Mouse (Mus musculus) spleen, postnatal 14 days (tissue): ENCODE results near the gene Ipo9.

Source experiments
- DNase-seq, 2 experiments: peaks; one replicate each; pipeline ENCODE4 v3.0.0; 2021 to 2022; ENCODE audit warnings: low spot score in 2 of 2

Gene Ipo9

GRCm38 (mm10) chr1:135429901-135430668, at the start of gene Ipo9:
Ipo9 (minus strand) TSS chr1:135430499.
- DNase-seq, result peak; percentile 76 to 83

GRCm38 (mm10) chr1:135475571-135475895, 45.2 kb upstream of the Ipo9 start:
- DNase-seq, result no peak

- no peak for DNase-seq
These were observed 44.7 kb upstream of the Ipo9 start for GRCm38 (mm10) chr1:135474861-135475570.

GRCm38 (mm10) chr1:135472536-135472935, 42.2 kb upstream of the Ipo9 start:
- DNase-seq, result no peak

- no peak for DNase-seq
These were observed 41.4 kb upstream of the Ipo9 start for GRCm38 (mm10) chr1:135471742-135472141.

GRCm38 (mm10) chr1:135470546-135470945, 40.2 kb upstream of the Ipo9 start:
- no peak for DNase-seq

GRCm38 (mm10) chr1:135467462-135467861, 37.2 kb upstream of the Ipo9 start:
- no peak for DNase-seq

- no peak for DNase-seq
These were observed 36.6 kb upstream of the Ipo9 start for GRCm38 (mm10) chr1:135466935-135467334.

- no peak for DNase-seq
These were observed 35.4 kb upstream of the Ipo9 start for GRCm38 (mm10) chr1:135465734-135466133.

GRCm38 (mm10) chr1:135462736-135463135, 32.4 kb upstream of the Ipo9 start:
- DNase-seq, result no peak

- DNase-seq, result no peak
These were observed 32.0 kb upstream of the Ipo9 start for GRCm38 (mm10) chr1:135462304-135462703.

GRCm38 (mm10) chr1:135461097-135461730, 30.9 kb upstream of the Ipo9 start:
- DNase-seq, result peak in 1 of 2 experiments; percentile 29

GRCm38 (mm10) chr1:135460521-135460920, 30.2 kb upstream of the Ipo9 start:
- DNase-seq, result no peak

- DNase-seq, result no peak
These were observed 27.6 kb upstream of the Ipo9 start for GRCm38 (mm10) chr1:135457860-135458259.

GRCm38 (mm10) chr1:135452259-135452658, 22.0 kb upstream of the Ipo9 start:
- DNase-seq, result no peak

GRCm38 (mm10) chr1:135451419-135451818, 21.1 kb upstream of the Ipo9 start:
- no peak for DNase-seq

GRCm38 (mm10) chr1:135449876-135450275, 19.6 kb upstream of the Ipo9 start:
- DNase-seq, result no peak

- no peak for DNase-seq
These were observed 18.6 kb upstream of the Ipo9 start for GRCm38 (mm10) chr1:135448940-135449339.

GRCm38 (mm10) chr1:135443506-135443905, 13.2 kb upstream of the Ipo9 start:
- DNase-seq, result no peak

- DNase-seq, result no peak
These were observed 11.6 kb upstream of the Ipo9 start for GRCm38 (mm10) chr1:135441861-135442260.

- no peak for DNase-seq
These were observed 10.7 kb upstream of the Ipo9 start for GRCm38 (mm10) chr1:135440986-135441385.

- DNase-seq, result no peak
These were observed 8.5 kb upstream of the Ipo9 start for GRCm38 (mm10) chr1:135438801-135439200.

- DNase-seq, result no peak
These were observed 5.5 kb upstream of the Ipo9 start for GRCm38 (mm10) chr1:135435823-135436222.
